Mouse (Mus musculus): ENCODE results near the gene Col26a1. TPM values are rescaled to one million over a fixed set of nuclear protein-coding genes. Genes with fewer than 3 reads are reported as not detected.
A peak's percentile ranks its signal among the peaks of the same experiment; 100 is the strongest.

The Col26a1 gene
- total RNA-seq (2014; rRNA removed) = 61.9 and 65.1 TPM in 2 replicates
- polyA plus RNA-seq (2015; fragmentation: Nextera tagmentation; extraction: Ambion mirVana) = 35.5 and 35.7 TPM in 2 replicates

DNA sequence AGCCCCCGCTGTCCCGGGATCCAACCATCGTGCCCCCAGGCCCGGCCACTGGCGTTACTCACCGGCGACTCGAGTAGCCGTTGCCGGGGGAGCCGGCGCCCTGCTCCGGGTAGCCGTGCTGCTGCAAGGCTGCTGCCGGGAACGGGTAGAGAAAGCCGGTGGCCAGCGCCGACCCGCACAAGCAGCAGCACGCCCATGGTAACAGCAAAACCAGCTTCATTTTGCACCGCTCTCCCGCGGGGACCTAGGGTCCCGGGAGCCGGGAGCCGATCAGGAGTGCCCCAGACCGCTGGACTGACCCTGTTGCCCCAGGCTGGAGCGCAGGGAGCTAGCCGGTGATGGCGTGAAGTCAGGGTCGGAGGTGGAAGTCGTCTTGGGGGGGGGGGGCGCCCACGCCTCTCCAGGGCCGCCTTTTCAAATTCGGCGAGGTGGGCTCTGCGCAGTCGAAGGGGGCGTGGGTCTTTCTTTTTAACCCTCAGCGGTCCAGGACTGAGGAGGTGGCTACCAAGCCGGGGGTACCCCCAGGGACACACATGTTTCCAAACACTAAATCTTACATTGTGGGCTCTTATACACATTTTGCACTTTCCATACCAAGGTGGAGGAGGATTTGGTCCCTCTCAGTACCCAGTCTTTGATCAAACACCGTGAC, at the start of gene Col26a1:
Col26a1 (minus strand) TSS at position 422 of the 652 bp plus-strand sequence.
- no peaks in the 10 kb centered on the region for H3K9me3 ChIP-seq (ENCODE audit: low read length)
- peak; percentile 9 for DNase-seq (ENCODE audit: low spot score)
- WGBS = 1% methylated on average over 44 of the region's 44 CpGs
- no peak for ATAC-seq (ENCODE audit: low FRiP score)
- TF ChIP-seq CTCF (IDR thresholded peaks at IDR 0.05) = no peak
- peak within 1 kb of the TSS; percentile 68 for H3K9ac ChIP-seq (replicated peaks; ENCODE audit: low read length, poor library complexity, severe bottlenecking)
- H3K4me3 ChIP-seq (ENCODE audit: low read depth, low read length) = peak within 1 kb of the TSS; percentile 53
- no peaks in the 10 kb centered on the region for H3K36me3 ChIP-seq (ENCODE audit: insufficient read depth, low read length)
- H3K27me3 ChIP-seq (ENCODE audit: insufficient read depth, low read length) = peaks cover 12% of the 10 kb centered on the region
- no peak within 1 kb of the TSS for H3K27ac ChIP-seq (ENCODE audit: low read depth, low read length)
- peaks cover 3% of the 10 kb centered on the region; the same call in 1 of the 2 replicates for H3K4me1 ChIP-seq (ENCODE audit: insufficient read depth, low read length)
- H3K4me2 ChIP-seq (ENCODE audit: low read depth, low read length, poor library complexity, severe bottlenecking) = peak within 1 kb of the TSS; percentile 79

DNA sequence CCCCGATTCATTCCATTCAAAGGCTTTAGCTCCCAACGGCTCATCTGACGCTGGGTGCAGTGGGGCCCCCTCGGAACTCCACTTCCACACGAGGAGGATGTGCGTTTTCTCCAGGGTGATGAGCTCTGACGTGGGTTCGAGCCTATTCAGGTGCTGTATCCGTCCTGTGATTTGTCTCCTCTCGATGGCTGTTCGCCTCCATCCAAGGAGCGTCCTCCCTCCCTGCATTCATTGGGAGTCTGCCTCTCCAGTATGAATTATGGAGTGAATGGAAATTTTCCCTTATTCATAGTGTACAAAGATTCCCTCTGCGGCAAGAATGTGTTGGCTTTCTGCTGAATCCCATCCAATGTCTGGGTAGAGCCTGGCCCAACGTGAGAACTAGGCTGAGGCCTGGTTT, 48.9 kb upstream of the Col26a1 start:
- ATAC-seq (ENCODE audit: low FRiP score) (no peak), DNase-seq (ENCODE audit: low spot score) (no peak)
- Histone ChIP-seq H3K4me2 (ENCODE audit: low read depth, low read length, poor library complexity, severe bottlenecking) (no peak overlapping the region), H3K4me1 (ENCODE audit: insufficient read depth, low read length) (peaks cover 3% of the 10 kb centered on the region; the same call in 1 of the 2 replicates), H3K36me3 (ENCODE audit: insufficient read depth, low read length) (peaks cover 8% of the 10 kb centered on the region), H3K9me3 (ENCODE audit: low read length) (no peaks in the 10 kb centered on the region), H3K27me3 (ENCODE audit: insufficient read depth, low read length) (no peaks in the 10 kb centered on the region), H3K27ac (ENCODE audit: low read depth, low read length) (no peak overlapping the region), H3K4me3 (ENCODE audit: low read depth, low read length) (no peak overlapping the region), H3K9ac (replicated peaks; ENCODE audit: low read length, poor library complexity, severe bottlenecking) (no peak overlapping the region)
- WGBS = 84% methylated on average over 14 of the region's 14 CpGs
- no peak for TF ChIP-seq CTCF (IDR thresholded peaks at IDR 0.05)

DNA sequence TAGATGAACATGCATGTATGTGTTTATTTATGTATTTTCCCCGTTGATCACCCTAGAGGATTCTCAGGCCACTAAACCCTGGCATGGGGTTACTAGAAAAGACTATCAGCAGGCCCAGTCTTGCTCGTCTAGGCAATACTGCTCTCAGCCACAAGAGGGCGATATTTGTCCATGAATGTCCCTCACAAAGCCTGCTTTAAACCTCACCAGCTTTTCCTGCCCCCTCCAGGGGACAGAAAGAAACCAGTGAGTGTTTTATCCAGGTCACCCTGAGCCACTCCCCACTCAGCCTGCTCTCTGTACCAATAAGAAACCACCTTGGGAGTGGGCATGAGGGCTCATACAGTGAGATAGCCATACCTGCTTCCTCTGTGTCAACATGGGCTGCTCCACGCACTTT, 46.1 kb upstream of the Col26a1 start:
- TF ChIP-seq CTCF (IDR thresholded peaks at IDR 0.05) = peak; percentile 97
- Histone ChIP-seq H3K4me2 (ENCODE audit: low read depth, low read length, poor library complexity, severe bottlenecking) (no peak overlapping the region), H3K4me1 (ENCODE audit: insufficient read depth, low read length) (peaks cover 3% of the 10 kb centered on the region; the same call in 1 of the 2 replicates), H3K4me3 (ENCODE audit: low read depth, low read length) (no peak overlapping the region), H3K9ac (replicated peaks; ENCODE audit: low read length, poor library complexity, severe bottlenecking) (no peak overlapping the region), H3K27ac (ENCODE audit: low read depth, low read length) (peak overlapping the region; percentile 39; the same call in 1 of the 2 replicates), H3K27me3 (ENCODE audit: insufficient read depth, low read length) (no peaks in the 10 kb centered on the region), H3K36me3 (ENCODE audit: insufficient read depth, low read length) (peaks cover 2% of the 10 kb centered on the region), H3K9me3 (ENCODE audit: low read length) (no peaks in the 10 kb centered on the region)
- 22% methylated on average over 4 of the region's 4 CpGs for WGBS
- peak; percentile 89 for DNase-seq (ENCODE audit: low spot score)
- ATAC-seq (ENCODE audit: low FRiP score) = peak; percentile 78

GRCm38 (mm10) chr5:136923751-136924478, 40.9 kb upstream of the Col26a1 start:
- no peak for TF ChIP-seq CTCF (IDR thresholded peaks at IDR 0.05)

DNA sequence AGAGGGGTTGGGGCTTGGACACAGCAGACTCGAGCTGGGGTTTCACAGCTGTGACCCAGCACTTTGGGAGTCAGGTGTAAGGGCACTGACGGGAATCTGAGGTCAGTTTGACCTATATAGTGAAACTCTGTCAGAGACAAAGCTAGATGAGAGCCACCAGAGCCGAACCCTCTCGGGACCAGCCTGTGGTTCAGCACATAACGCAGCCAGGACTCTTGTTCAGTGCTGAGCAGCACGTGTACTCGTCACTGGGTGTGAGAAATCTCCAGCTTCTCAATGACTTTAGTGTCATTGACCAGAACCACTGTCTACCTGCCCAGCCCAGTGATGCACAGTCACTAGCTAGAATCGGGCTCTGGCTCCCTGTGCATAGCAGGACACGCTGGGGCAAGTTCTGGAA, 39.8 kb upstream of the Col26a1 start:
- Histone ChIP-seq H3K9me3 (ENCODE audit: low read length) (no peaks in the 10 kb centered on the region), H3K4me1 (ENCODE audit: insufficient read depth, low read length) (0 out of 2 replicates have a peak, but pooled peaks cover 4% of the 10 kb centered on the region), H3K9ac (replicated peaks; ENCODE audit: low read length, poor library complexity, severe bottlenecking) (no peak overlapping the region), H3K36me3 (ENCODE audit: insufficient read depth, low read length) (no peaks in the 10 kb centered on the region; the same call in 1 of the 2 replicates), H3K27ac (ENCODE audit: low read depth, low read length) (no peak overlapping the region), H3K4me3 (ENCODE audit: low read depth, low read length) (no peak overlapping the region), H3K27me3 (ENCODE audit: insufficient read depth, low read length) (no peaks in the 10 kb centered on the region), H3K4me2 (ENCODE audit: low read depth, low read length, poor library complexity, severe bottlenecking) (no peak overlapping the region)
- no peak for ATAC-seq (ENCODE audit: low FRiP score)
- WGBS = 89% methylated on average over 9 of the region's 9 CpGs
- no peak for DNase-seq (ENCODE audit: low spot score)
- TF ChIP-seq CTCF (IDR thresholded peaks at IDR 0.05) = no peak

More at GRCm38 (mm10) chr5:136923751-136924478, 40.9 kb upstream of the Col26a1 start:
- Histone ChIP-seq H3K36me3 (ENCODE audit: insufficient read depth, low read length) (no peaks in the 10 kb centered on the region; the same call in 1 of the 2 replicates), H3K4me3 (ENCODE audit: low read depth, low read length) (no peak overlapping the region), H3K27me3 (ENCODE audit: insufficient read depth, low read length) (no peaks in the 10 kb centered on the region), H3K9ac (replicated peaks; ENCODE audit: low read length, poor library complexity, severe bottlenecking) (no peak overlapping the region), H3K9me3 (ENCODE audit: low read length) (no peaks in the 10 kb centered on the region), H3K27ac (ENCODE audit: low read depth, low read length) (no peak overlapping the region), H3K4me1 (ENCODE audit: insufficient read depth, low read length) (0 out of 2 replicates have a peak, but pooled peaks cover 4% of the 10 kb centered on the region), H3K4me2 (ENCODE audit: low read depth, low read length, poor library complexity, severe bottlenecking) (no peak overlapping the region)
- DNase-seq (ENCODE audit: low spot score) = no peak
- no peak for ATAC-seq (ENCODE audit: low FRiP score)
- WGBS = 79% methylated on average over 7 of the region's 7 CpGs

All from midbrain, postnatal 0 days (tissue).